Mouse (Mus musculus): ENCODE measurements around the gene D6Wsu163e. TPM values are rescaled to one million over a fixed set of nuclear protein-coding genes. Genes with fewer than 3 reads are reported as not detected.

The D6Wsu163e gene
- total RNA-seq, 1 experiment: 20.3 TPM

DNA sequence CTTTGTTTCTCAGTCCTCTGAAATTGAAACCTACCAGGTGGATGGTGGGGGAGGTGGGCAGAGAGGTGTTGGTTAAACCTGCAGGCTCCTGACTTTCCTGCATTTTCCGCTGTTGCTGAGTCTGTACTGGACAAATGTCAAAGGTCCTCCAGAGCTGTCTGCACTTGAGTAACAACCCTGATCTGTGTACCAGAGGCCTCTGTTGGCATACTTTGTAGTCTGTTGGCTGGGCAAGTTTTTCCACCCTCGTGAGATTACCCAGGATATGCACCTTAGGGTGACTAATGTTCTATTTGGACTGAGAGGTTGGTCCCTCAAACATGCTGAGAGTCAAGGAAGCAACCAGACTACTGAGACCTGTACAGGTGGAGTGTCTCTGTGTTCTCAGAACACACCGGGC, 66.8 kb downstream of the D6Wsu163e start:
- Histone ChIP-seq H3K9ac (ENCODE audit: insufficient read depth, low read depth, low read length, poor library complexity, severe bottlenecking) (no peak overlapping the region), H3K27ac (ENCODE audit: insufficient read depth, low read depth, low read length, poor library complexity, severe bottlenecking) (no peak overlapping the region), H3K4me1 (ENCODE audit: control insufficient read depth in 2 of 2, insufficient read depth in 2 of 2, low read length in 2 of 2, poor library complexity in 1 of 2) (no peaks in the 10 kb centered on the region), H3K4me3 (ENCODE audit: insufficient read depth in 1 of 2, low read depth in 1 of 2, low read length in 2 of 2, poor library complexity in 1 of 2, severe bottlenecking in 1 of 2) (no peak overlapping the region), H3K36me3 (ENCODE audit: control insufficient read depth, insufficient read depth, low read length, poor library complexity, severe bottlenecking) (no peaks in the 10 kb centered on the region), H3K9me3 (ENCODE audit: control insufficient read depth, insufficient read depth, low read depth, low read length) (no peaks in the 10 kb centered on the region)
- DNase-seq (ENCODE audit: low read depth, low spot score): no peak
- in situ Hi-C loops (cut with MboI; ENCODE audit: low sequenced_read_pairs in 2 of 2, unreplicated experiment in 2 of 2): no loop called here
- TF ChIP-seq ZC3H11A (IDR thresholded peaks at IDR 0.05; ENCODE audit: borderline replicate concordance, low read depth, low read length) (no peak), CHD2 (IDR thresholded peaks at IDR 0.05; ENCODE audit: low read depth, low read length) (no peak), ZNF384 (IDR thresholded peaks at IDR 0.05; ENCODE audit: low read depth, low read length) (no peak), MAFK (IDR thresholded peaks at IDR 0.05; ENCODE audit: insufficient read depth, low read depth, low read length) (no peak), HCFC1 (IDR thresholded peaks at IDR 0.05; ENCODE audit: borderline replicate concordance, insufficient read depth, low read length) (no peak)

GRCm38 (mm10) chr6:127010021-127010420, 70.3 kb downstream of the D6Wsu163e start:
- H3K4me3 ChIP-seq (ENCODE audit: insufficient read depth in 1 of 2, low read depth in 1 of 2, low read length in 2 of 2, poor library complexity in 1 of 2, severe bottlenecking in 1 of 2): no peak overlapping the region
- in situ Hi-C loops (cut with MboI; ENCODE audit: low sequenced_read_pairs in 2 of 2, unreplicated experiment in 2 of 2): no loop called here
- no peaks in the 10 kb centered on the region for H3K36me3 ChIP-seq (ENCODE audit: control insufficient read depth, insufficient read depth, low read length, poor library complexity, severe bottlenecking)
- H3K4me1 ChIP-seq (ENCODE audit: control insufficient read depth in 2 of 2, insufficient read depth in 2 of 2, low read length in 2 of 2, poor library complexity in 1 of 2): no peaks in the 10 kb centered on the region
- no peak for DNase-seq (ENCODE audit: low read depth, low spot score)
- no peaks in the 10 kb centered on the region for H3K9me3 ChIP-seq (ENCODE audit: control insufficient read depth, insufficient read depth, low read depth, low read length)
- no peak overlapping the region for H3K9ac ChIP-seq (ENCODE audit: insufficient read depth, low read depth, low read length, poor library complexity, severe bottlenecking)
- H3K27ac ChIP-seq (ENCODE audit: insufficient read depth, low read depth, low read length, poor library complexity, severe bottlenecking): no peak overlapping the region
- TF ChIP-seq HCFC1 (IDR thresholded peaks at IDR 0.05; ENCODE audit: borderline replicate concordance, insufficient read depth, low read length) (no peak), CHD2 (IDR thresholded peaks at IDR 0.05; ENCODE audit: low read depth, low read length) (no peak), MAFK (IDR thresholded peaks at IDR 0.05; ENCODE audit: insufficient read depth, low read depth, low read length) (no peak), ZNF384 (IDR thresholded peaks at IDR 0.05; ENCODE audit: low read depth, low read length) (no peak), ZC3H11A (IDR thresholded peaks at IDR 0.05; ENCODE audit: borderline replicate concordance, low read depth, low read length) (no peak)

DNA sequence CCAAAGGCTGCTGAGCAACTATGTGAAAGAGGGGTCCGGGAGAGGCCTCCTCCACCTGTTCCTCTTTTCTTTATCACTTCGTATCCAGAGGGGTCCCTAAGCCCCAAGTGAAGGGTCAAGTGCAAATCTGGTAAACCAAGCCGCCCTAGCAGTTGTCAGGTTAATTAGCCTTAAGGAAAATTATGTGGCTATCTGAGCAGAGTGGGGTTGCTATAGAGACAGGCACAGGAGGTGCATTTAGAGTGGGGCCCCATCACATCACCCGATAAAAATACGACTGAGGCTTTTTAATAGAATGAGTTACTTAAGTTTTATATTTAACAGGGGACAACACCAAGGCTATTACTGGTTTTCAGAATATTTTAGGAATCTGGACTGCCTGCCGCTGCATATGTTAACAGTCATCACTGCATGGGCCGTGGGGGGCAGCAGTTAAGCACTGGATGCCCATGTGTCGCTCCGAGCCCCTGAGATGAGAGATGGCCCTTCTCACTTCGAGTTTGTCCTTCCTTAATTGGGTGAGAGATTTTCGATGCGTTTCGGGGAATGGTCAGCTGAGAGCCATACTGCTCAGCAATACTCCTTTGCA, 72.3 kb downstream of the D6Wsu163e start:
- no peak for DNase-seq (ENCODE audit: low read depth, low spot score)
- in situ Hi-C loops (cut with MboI; ENCODE audit: low sequenced_read_pairs in 2 of 2, unreplicated experiment in 2 of 2): no loop called here
- Histone ChIP-seq H3K9me3 (ENCODE audit: control insufficient read depth, insufficient read depth, low read depth, low read length) (no peaks in the 10 kb centered on the region), H3K4me1 (ENCODE audit: control insufficient read depth in 2 of 2, insufficient read depth in 2 of 2, low read length in 2 of 2, poor library complexity in 1 of 2) (no peaks in the 10 kb centered on the region), H3K4me3 (ENCODE audit: insufficient read depth in 1 of 2, low read depth in 1 of 2, low read length in 2 of 2, poor library complexity in 1 of 2, severe bottlenecking in 1 of 2) (no peak overlapping the region), H3K9ac (ENCODE audit: insufficient read depth, low read depth, low read length, poor library complexity, severe bottlenecking) (no peak overlapping the region), H3K27ac (ENCODE audit: insufficient read depth, low read depth, low read length, poor library complexity, severe bottlenecking) (no peak overlapping the region), H3K36me3 (ENCODE audit: control insufficient read depth, insufficient read depth, low read length, poor library complexity, severe bottlenecking) (no peaks in the 10 kb centered on the region)
- TF ChIP-seq HCFC1 (IDR thresholded peaks at IDR 0.05; ENCODE audit: borderline replicate concordance, insufficient read depth, low read length) (no peak), MAFK (IDR thresholded peaks at IDR 0.05; ENCODE audit: insufficient read depth, low read depth, low read length) (no peak), ZC3H11A (IDR thresholded peaks at IDR 0.05; ENCODE audit: borderline replicate concordance, low read depth, low read length) (no peak), CHD2 (IDR thresholded peaks at IDR 0.05; ENCODE audit: low read depth, low read length) (no peak), ZNF384 (IDR thresholded peaks at IDR 0.05; ENCODE audit: low read depth, low read length) (no peak)

- in situ Hi-C loops (cut with MboI; ENCODE audit: low sequenced_read_pairs in 2 of 2, unreplicated experiment in 2 of 2): no loop called here
- Histone ChIP-seq H3K9me3 (ENCODE audit: control insufficient read depth, insufficient read depth, low read depth, low read length) (no peaks in the 10 kb centered on the region), H3K4me3 (ENCODE audit: insufficient read depth in 1 of 2, low read depth in 1 of 2, low read length in 2 of 2, poor library complexity in 1 of 2, severe bottlenecking in 1 of 2) (no peak within 1 kb of the TSS), H3K27ac (ENCODE audit: insufficient read depth, low read depth, low read length, poor library complexity, severe bottlenecking) (no peak within 1 kb of the TSS), H3K9ac (ENCODE audit: insufficient read depth, low read depth, low read length, poor library complexity, severe bottlenecking) (no peak within 1 kb of the TSS), H3K4me1 (ENCODE audit: control insufficient read depth in 2 of 2, insufficient read depth in 2 of 2, low read length in 2 of 2, poor library complexity in 1 of 2) (peaks cover 0 to 11% of the 10 kb centered on the region in 2 experiments; a peak in 2 of 4 replicates), H3K36me3 (ENCODE audit: control insufficient read depth, insufficient read depth, low read length, poor library complexity, severe bottlenecking) (no peaks in the 10 kb centered on the region)
- TF ChIP-seq CHD2 (IDR thresholded peaks at IDR 0.05; ENCODE audit: low read depth, low read length) (no peak), MAFK (IDR thresholded peaks at IDR 0.05; ENCODE audit: insufficient read depth, low read depth, low read length) (no peak), ZC3H11A (IDR thresholded peaks at IDR 0.05; ENCODE audit: borderline replicate concordance, low read depth, low read length) (no peak)
- DNase-seq (ENCODE audit: low read depth, low spot score): no peak
These were observed 75.4 kb downstream of the D6Wsu163e start, which contains the start of gene Fgf6 for GRCm38 (mm10) chr6:127014906-127015770. Gene Fgf6, plus strand, starts transcription at chr6:127015586.
